Mouse (Mus musculus) left cerebral cortex, postnatal 25 days (tissue): ENCODE results near the gene Gpr68. TPM values are rescaled to one million over a fixed set of nuclear protein-coding genes. Genes with fewer than 3 reads are reported as not detected.
A peak's percentile ranks its signal among the peaks of the same experiment; 100 is the strongest.

ENCODE experiments used
- DNase-seq, 2 experiments: peaks; one replicate each; pipeline ENCODE4 v3.0.0; 2022; ENCODE audit warnings: low spot score in 2 of 2, mixed read lengths in 1 of 2
- intact Hi-C: fragments of 180-260 bp; cut with DNase I; formaldehyde crosslinking; loops from one replicate; pipeline ENCODE4 v1.15.1; 2025
- total RNA-seq, 2 experiments: library from RNA; stranded (reverse); gene quantifications; 2 replicates each; pipeline ENCODE4 v1.2.3; 2021

Gpr68 gene
- total RNA-seq, 2 experiments from 2014 or later = 8.3 to 11.6 TPM

DNA sequence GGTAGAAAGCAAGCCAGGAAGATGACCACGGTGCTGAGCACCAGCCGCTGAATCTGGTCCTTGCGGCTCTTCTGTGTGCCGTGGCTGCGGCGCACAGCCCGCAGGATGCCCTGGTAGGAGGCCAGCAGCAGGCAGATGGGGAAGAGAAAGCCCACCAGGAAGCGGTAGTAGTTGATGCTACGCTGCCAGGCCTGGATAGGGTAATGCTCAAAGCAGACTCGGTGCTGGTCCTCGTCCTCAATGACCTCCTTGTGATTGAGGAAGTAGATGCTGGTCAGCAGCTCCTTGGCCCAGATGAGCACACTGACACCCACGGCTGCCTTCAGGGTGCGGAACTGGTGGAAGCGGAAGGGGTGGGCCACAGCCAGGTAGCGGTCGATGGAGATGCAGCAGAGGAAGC lies 29.4 kb downstream of the Gpr68 start:
- intact Hi-C loops = no loop called here
- no peak for DNase-seq

DNA sequence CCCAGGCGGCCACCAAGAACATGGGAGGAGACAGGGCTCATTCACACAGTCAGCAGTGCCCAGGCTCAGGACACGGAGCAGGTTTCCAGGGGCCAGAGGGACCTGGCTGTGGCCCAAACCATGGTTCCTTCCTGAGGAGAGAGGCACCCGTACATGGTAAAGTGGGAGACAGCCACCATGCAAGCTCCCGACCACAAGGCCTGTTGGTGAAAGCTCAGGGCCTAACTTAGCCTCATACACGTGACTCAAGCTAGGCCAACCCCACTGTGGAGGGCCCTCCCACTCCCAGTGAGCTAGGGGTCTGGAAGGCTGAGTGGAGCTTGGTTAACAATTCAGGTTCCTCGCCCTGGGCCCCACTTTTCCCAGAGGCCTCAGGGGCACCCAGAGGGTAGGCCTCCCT lies 30.1 kb downstream of the Gpr68 start:
- intact Hi-C loops = no loop called here

DNA sequence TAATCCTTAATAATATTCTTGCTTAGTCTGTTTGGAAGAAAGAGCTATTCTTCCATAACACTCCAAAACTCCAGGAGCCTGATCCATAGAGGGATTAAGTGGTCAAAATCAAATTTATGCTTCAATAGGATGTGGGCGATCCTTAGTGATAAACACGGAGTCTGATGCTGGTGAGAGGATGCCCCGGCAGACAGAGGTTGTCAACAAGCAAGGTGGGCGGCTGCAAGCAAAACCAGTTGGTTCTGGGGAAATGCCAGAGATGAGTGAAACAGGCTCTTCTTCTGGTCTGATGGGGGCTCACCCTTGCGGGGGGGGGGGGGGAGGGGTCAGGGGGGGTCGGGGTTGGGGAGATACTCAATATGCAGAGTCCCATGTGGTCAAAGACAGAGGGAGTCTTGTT lies 32.0 kb downstream of the Gpr68 start:
- intact Hi-C loops = no loop called here
- DNase-seq = no peak

More for the DNA sequence above, 30.1 kb downstream of the Gpr68 start:
- no peak for DNase-seq

DNA sequence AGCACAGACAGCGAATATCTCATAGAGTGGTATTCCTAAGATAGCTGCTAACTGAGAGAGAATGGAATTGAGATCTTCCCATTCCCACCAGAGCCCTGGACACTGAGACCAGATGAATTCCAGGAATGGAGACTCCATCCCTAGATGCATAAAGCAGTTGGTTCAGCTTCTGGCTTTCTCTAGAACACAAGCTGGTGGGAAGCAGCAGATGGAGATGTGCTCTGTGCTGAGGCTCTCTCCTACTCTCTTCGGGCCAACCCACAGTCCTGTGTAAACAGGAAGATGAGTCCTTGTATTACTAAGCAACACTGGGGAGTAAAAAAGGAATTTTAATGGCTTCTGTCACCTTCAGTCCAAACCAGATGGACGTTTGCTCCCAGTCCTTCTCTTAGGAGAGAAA lies 32.4 kb downstream of the Gpr68 start:
- DNase-seq = peak; percentile 39 to 84
- intact Hi-C loops = no loop called here

DNA sequence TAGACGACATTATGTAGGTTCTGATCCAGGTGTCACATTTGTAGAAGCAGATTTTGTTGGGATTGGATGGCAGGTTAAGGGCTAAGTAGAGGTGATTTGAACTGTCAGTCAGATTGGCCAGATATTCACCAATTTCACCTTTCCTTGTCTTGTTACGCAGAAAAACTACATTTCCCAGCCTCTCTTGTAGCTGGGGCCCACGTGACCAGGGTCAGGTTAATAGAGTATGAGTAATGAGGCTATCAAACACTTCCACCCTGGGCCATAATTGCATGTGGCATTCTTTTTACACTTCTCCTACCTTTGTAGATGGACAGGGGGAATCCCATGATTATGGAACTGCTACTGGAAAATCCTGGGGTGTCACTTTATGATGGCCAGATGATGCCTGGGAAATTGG lies 34.4 kb downstream of the Gpr68 start:
- intact Hi-C loops = no loop called here
- no peak for DNase-seq

DNA sequence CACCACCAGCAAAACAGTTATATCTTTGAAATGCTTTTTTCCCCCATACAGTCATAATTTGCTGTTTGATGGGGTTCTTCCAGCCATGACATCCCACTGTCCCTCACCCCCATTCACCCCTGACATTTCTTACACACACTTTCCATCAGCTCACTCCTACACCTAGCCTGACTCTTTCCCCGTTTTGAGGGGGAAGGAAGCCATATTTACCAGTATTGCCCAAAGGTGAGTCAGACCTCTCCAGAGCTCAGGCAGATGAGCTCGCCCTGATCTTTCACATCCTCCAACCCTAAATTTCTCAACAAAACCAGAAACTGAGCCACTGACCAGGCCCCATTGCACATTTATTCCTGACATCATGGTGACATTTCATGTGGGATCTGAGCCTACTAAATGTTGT lies 36.2 kb downstream of the Gpr68 start:
- DNase-seq = no peak
- intact Hi-C loops = no loop called here

- DNase-seq = no peak
- intact Hi-C loops = no loop called here
Measured at GRCm38 (mm10) chr12:100871234-100871633, 36.8 kb downstream of the Gpr68 start.

- DNase-seq = peak in 1 of 2 experiments; percentile 44
- intact Hi-C loops = no loop called here
Measured at GRCm38 (mm10) chr12:100868049-100868622, 39.9 kb downstream of the Gpr68 start.

- DNase-seq = no peak
- intact Hi-C loops = no loop called here
Measured at GRCm38 (mm10) chr12:100867097-100867496, 40.9 kb downstream of the Gpr68 start.

DNA sequence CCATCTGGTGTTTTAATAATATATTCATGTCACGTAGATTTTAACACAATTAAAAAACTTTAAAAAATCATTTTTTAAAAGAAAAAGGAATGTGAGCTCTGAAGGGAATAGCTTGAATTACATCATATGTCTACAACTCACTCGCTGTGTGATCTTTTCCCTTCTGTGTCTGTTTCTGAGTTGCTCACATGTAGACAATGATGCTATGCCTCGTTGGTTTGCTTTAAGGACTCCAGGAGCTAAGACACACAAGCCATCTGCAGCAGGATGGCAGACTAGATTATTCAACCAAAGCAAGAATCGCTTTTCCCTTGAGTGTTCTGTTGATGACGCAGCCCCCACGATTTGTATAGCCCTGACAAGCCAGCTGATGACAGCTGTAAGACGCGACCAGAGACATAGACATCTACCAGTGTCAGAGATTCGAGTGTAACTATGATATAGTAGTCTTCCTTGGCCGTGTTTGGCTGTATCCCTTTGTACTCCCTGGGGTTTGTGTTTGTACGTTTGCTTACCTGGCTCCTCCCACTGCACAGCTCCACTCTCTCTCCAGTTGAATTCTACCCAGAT lies 42.4 kb downstream of the Gpr68 start:
- intact Hi-C loops = no loop called here
- no peak for DNase-seq

DNA sequence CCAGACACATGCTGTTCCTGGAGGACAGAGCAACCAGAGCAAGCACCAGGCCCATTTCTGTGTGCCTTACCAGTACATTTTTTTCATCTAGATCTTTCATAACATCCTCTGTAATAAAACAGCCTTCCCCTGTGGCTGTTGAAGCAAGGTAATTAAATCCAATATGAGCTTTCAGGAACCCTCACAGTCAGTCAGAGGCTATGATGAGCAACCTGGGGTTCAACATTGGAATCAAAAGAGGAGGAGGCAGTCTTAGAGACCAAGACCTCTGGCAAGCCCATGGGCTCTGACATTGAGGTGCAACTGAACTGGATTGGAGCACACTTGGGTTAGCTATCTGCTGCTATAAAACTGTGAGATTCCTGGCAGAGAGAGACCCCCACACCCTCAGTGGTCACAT lies 42.9 kb downstream of the Gpr68 start:
- intact Hi-C loops = no loop called here
- no peak for DNase-seq

- intact Hi-C loops = no loop called here
- DNase-seq = no peak
Measured at GRCm38 (mm10) chr12:100862856-100863446, 45.0 kb downstream of the Gpr68 start.

GRCm38 (mm10) chr12:100862272-100862671 lies 45.7 kb downstream of the Gpr68 start:
- DNase-seq = no peak
- intact Hi-C loops = no loop called here

DNA sequence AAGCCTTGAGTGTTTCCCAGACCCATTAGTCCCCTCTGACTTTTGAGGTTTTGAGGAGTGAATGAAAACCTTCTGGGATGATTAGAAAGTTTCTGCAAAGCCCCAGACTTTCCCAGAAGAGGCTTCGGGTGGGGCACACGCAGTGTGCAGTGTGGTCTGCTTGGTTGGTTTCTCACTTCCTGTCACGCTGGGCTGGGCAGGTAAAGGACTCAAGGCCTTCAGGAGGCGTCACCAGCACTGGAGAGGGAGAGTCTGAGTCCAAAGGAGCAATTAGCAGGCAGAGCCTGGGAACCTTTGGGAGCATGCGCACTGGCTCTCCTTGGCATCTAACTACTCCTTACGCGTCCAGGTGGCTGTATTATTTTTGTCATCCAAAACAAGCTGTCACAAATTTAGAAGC lies 50.2 kb downstream of the Gpr68 start:
- DNase-seq = no peak
- intact Hi-C loops = loop anchor here (10.0 kb wide), 1 partner anchor 167 kb away; the partner anchor contains the start of gene Ccdc88c

DNA sequence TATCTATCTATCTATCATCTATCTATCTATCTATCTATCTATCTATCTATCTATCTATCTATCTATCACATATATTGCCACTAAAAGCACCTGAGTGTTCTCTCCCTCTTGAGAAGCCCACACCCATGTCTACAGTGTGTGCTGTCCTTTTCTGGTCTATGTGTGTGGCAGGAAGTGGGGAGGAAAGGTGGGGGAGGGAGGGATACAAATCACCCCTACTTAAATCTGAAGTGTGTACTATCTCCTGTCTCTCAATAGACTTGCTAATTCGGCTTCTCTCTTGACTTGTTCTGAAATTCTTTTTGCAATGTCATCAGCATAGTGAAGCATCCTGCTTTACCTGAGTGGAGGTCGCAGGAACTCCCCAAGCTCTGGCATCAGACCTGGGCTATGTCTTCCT lies 51.7 kb downstream of the Gpr68 start:
- DNase-seq = no peak
- intact Hi-C loops = loop anchor here (10.0 kb wide), 1 partner anchor 168 kb away; the partner anchor contains the start of gene Ccdc88c

DNA sequence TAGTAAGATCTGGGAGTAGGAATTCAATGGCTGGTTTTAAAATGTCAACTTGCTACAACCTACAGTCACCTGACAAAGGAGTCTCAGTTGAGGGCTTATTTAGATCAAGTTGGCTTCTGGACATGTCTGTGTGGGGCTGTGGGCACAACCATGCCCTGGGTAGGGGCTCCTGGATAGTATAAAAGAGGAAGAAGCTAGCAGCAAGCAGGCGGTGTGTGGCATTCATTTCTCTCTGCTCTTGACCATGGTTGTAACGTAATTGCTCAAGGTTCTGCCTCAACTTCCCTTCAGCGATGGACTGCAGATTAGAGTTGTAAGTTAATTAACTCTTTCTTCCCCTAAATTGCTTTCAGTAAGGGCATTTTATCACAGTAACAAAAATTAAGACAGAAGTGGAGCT lies 55.6 kb downstream of the Gpr68 start:
- no peak for DNase-seq
- intact Hi-C loops = loop anchor here (10.0 kb wide), 1 partner anchor 172 kb away; the partner anchor contains the start of gene Ccdc88c

DNA sequence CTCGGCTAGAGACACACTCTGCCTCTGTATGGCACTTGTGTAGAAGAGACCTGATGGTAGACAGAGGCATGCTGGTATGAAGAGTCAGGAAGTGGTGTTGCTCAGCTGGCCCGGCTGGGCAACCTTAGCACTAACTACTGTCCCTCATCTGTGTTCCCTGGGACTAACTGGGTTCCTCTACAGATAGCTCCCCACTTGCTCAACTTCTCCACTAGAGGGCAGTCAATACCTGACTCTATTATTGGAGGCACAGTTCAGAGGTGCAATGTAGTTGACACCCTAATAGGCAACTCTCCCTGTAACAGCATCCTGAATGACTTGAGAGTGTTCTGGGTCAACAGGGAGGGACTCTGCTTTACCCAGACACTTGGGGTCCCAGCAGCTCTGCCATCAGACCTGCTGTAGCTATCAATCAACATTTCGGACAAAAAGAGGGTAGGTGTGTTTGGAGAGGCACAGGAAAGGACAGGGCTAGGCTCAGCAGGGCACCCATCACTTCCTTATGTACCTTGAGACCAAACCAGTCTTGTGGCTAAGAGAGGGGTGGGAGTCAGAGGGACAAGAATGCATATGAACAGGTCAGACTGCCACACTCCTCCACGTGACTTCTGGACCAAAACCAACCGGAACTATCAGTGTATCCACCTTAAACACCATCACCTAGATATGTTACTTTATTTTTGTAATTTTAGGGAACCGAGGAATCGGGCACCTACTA lies 58.4 kb downstream of the Gpr68 start:
- intact Hi-C loops = loop anchor here (1.0 to 10.0 kb wide), 2 partner anchors 77 to 175 kb away; partner anchors contain the start of gene Ccdc88c
- DNase-seq = peak; percentile 51 to 72

- DNase-seq = no peak
- intact Hi-C loops = no loop called here
Measured at GRCm38 (mm10) chr12:100847437-100848080, 60.4 kb downstream of the Gpr68 start.

- intact Hi-C loops = no loop called here
- no peak for DNase-seq
Measured at GRCm38 (mm10) chr12:100846566-100846965, 61.4 kb downstream of the Gpr68 start.

DNA sequence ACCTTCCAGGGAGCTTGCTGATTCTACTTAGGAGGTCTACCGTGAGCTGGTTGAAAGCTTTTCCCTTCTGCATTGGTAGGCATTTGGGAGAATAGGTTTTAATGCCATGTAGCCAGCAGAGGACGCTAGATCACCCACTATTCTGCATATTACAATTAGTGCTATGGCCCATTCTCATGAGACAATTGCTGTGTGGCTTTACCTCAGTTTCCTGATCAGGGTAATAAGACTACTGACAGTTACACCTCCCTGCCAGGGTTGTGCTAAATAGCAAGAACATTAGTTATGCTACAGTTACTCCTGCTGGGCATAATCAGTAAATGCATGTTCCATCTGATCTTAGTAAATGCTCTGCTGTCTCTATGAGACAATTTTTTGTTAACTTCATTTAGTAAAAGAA lies 62.2 kb downstream of the Gpr68 start:
- DNase-seq = no peak
- intact Hi-C loops = no loop called here
